Mouse (Mus musculus) olfactory bulb, adult 2 months (tissue): Measurements from ENCODE around the gene Pxmp4.

Source experiments
- CTCF ChIP-seq: fragments of 200-500 bp; IDR thresholded peaks from 2 replicates; pipeline ENCODE4 v1.5.1; 2012; ENCODE audit warnings: low read depth, mild to moderate bottlenecking, low read length, moderate library complexity; ENCODE audit not compliant: insufficient read depth
- POLR2A ChIP-seq: fragments of 200-500 bp; IDR thresholded peaks from 2 replicates; pipeline ENCODE4 v1.6.1; 2012; ENCODE audit warnings: mild to moderate bottlenecking, low read depth, low read length, moderate library complexity; ENCODE audit not compliant: insufficient read depth

DNA sequence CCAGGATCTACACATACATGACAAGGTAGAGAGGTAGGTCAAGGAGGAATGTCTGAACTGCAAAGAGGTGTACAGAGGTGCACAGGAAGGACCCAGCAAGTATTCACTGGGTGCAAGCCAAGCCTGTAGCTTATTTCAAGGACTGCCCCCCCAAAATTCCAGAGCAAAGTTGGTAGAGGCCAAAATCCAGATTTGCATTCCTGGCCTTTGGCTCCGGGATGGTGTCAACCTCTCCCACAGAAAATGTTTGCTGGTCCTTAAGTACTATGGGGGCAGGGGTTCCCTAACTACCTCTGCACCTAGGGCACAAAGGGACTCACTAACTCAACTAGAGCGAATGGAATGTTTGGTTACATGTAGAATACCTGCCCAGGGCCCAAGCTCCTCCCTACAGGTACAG is 35.7 kb downstream of the Pxmp4 start:
- TF ChIP-seq POLR2A (no peak), CTCF (no peak)
